Mouse (Mus musculus): ENCODE measurements around the gene Fut1. TPM values are rescaled to one million over a fixed set of nuclear protein-coding genes. Genes with fewer than 3 reads are reported as not detected.

The Fut1 gene
- polyA plus RNA-seq (2015; fragmentation: Nextera tagmentation; extraction: Ambion mirVana), result not detected in 2 replicates

GRCm38 (mm10) chr7:45617042-45617695 is at the start of gene Fut1:
Gene Fut1, plus strand, starts transcription at chr7:45617289.
- no peak within 1 kb of the TSS for H3K4me3 ChIP-seq (replicated peaks)
- WGBS (ENCODE audit: insufficient replicate concordance), result 8% methylated on average over 31 of the region's 31 CpGs
- ATAC-seq (ENCODE audit: insufficient read depth), result no peak

GRCm38 (mm10) chr7:45567780-45568516 is 49.1 kb upstream of the Fut1 start:
- peak overlapping the region; percentile 81 for H3K27ac ChIP-seq (replicated peaks)
- peak overlapping the region; percentile 57 for H3K4me3 ChIP-seq (replicated peaks)
- 1% methylated on average over 24 of the region's 24 CpGs for WGBS (ENCODE audit: insufficient replicate concordance)
- peak; percentile 95 for ATAC-seq (ENCODE audit: insufficient read depth)
- H3K4me2 ChIP-seq, result peak overlapping the region; percentile 83
- peaks cover 70% of the 10 kb centered on the region for H3K4me1 ChIP-seq (replicated peaks)
- H3K27me3 ChIP-seq, result no peaks in the 10 kb centered on the region
- H3K9me3 ChIP-seq (replicated peaks), result no peaks in the 10 kb centered on the region
- H3K36me3 ChIP-seq (replicated peaks), result no peaks in the 10 kb centered on the region; the same call in 1 of the 2 replicates
- H3K9ac ChIP-seq, result peak overlapping the region; percentile 48

More at GRCm38 (mm10) chr7:45617042-45617695, at the start of gene Fut1:
- Histone ChIP-seq H3K27ac (replicated peaks) (no peak within 1 kb of the TSS), H3K9me3 (replicated peaks) (no peaks in the 10 kb centered on the region), H3K4me2 (no peak within 1 kb of the TSS), H3K27me3 (peaks cover 57% of the 10 kb centered on the region), H3K9ac (no peak within 1 kb of the TSS), H3K4me1 (replicated peaks) (no peaks in the 10 kb centered on the region; the same call in 1 of the 2 replicates), H3K36me3 (replicated peaks) (no peaks in the 10 kb centered on the region)

- peak overlapping the region; percentile 44; the same call in 1 of the 2 replicates for H3K9ac ChIP-seq
- ATAC-seq (ENCODE audit: insufficient read depth), result peak; percentile 52
- no peaks in the 10 kb centered on the region for H3K9me3 ChIP-seq (replicated peaks)
- H3K4me1 ChIP-seq (replicated peaks), result peaks cover 72% of the 10 kb centered on the region
- peak overlapping the region; percentile 81 for H3K27ac ChIP-seq (replicated peaks)
- H3K36me3 ChIP-seq (replicated peaks), result peaks cover 3% of the 10 kb centered on the region
- peak overlapping the region; percentile 57 for H3K4me3 ChIP-seq (replicated peaks)
- 20% methylated on average over 10 of the region's 10 CpGs for WGBS (ENCODE audit: insufficient replicate concordance)
- no peaks in the 10 kb centered on the region for H3K27me3 ChIP-seq
- H3K4me2 ChIP-seq, result peak overlapping the region; percentile 83
These were observed 48.3 kb upstream of the Fut1 start for GRCm38 (mm10) chr7:45568601-45569473.

- peak within 1 kb of the TSS; percentile 81 for H3K27ac ChIP-seq (replicated peaks)
- H3K9ac ChIP-seq, result peak within 1 kb of the TSS; percentile 74
- no peaks in the 10 kb centered on the region for H3K27me3 ChIP-seq
- 4% methylated on average over 42 of the region's 42 CpGs for WGBS (ENCODE audit: insufficient replicate concordance)
- H3K36me3 ChIP-seq (replicated peaks), result peaks cover 7% of the 10 kb centered on the region
- ATAC-seq (ENCODE audit: insufficient read depth), result peak; percentile 30
- peak within 1 kb of the TSS; percentile 96 for H3K4me2 ChIP-seq
- no peaks in the 10 kb centered on the region for H3K9me3 ChIP-seq (replicated peaks)
- peak within 1 kb of the TSS; percentile 77 for H3K4me3 ChIP-seq (replicated peaks)
- H3K4me1 ChIP-seq (replicated peaks), result peaks cover 65% of the 10 kb centered on the region
These were observed 46.9 kb upstream of the Fut1 start, which contains the start of gene Bcat2 for GRCm38 (mm10) chr7:45570103-45570741. Gene Bcat2, plus strand, starts transcription at chr7:45570153.

GRCm38 (mm10) chr7:45571966-45572365 is 45.1 kb upstream of the Fut1 start:
- Histone ChIP-seq H3K36me3 (replicated peaks) (peaks cover 23% of the 10 kb centered on the region), H3K27ac (replicated peaks) (no peak overlapping the region; the same call in 1 of the 2 replicates), H3K4me3 (replicated peaks) (no peak overlapping the region), H3K9ac (no peak overlapping the region), H3K27me3 (no peaks in the 10 kb centered on the region), H3K9me3 (replicated peaks) (no peaks in the 10 kb centered on the region), H3K4me1 (replicated peaks) (peaks cover 62% of the 10 kb centered on the region), H3K4me2 (peak overlapping the region; percentile 96)
- 4% methylated on average over 1 of the region's 1 CpGs for WGBS (ENCODE audit: insufficient replicate concordance)
- ATAC-seq (ENCODE audit: insufficient read depth), result no peak

GRCm38 (mm10) chr7:45573954-45574353 is 43.1 kb upstream of the Fut1 start:
- Histone ChIP-seq H3K9ac (0 out of 2 replicates have a peak overlapping the region, but pooled peaks have one; percentile 31), H3K4me2 (peak overlapping the region; percentile 45), H3K4me3 (replicated peaks) (peak overlapping the region; percentile 41), H3K36me3 (replicated peaks) (peaks cover 40% of the 10 kb centered on the region), H3K27ac (replicated peaks) (peak overlapping the region; percentile 48; the same call in 1 of the 2 replicates), H3K9me3 (replicated peaks) (no peaks in the 10 kb centered on the region), H3K27me3 (no peaks in the 10 kb centered on the region), H3K4me1 (replicated peaks) (peaks cover 43% of the 10 kb centered on the region)
- ATAC-seq (ENCODE audit: insufficient read depth), result no peak
- WGBS (ENCODE audit: insufficient replicate concordance), result 53% methylated on average over 8 of the region's 8 CpGs

- peak overlapping the region; percentile 48 for H3K27ac ChIP-seq (replicated peaks)
- no peaks in the 10 kb centered on the region for H3K27me3 ChIP-seq
- peaks cover 40% of the 10 kb centered on the region for H3K36me3 ChIP-seq (replicated peaks)
- peak overlapping the region; percentile 41 for H3K4me3 ChIP-seq (replicated peaks)
- WGBS (ENCODE audit: insufficient replicate concordance), result 69% methylated on average over 15 of the region's 15 CpGs
- peak overlapping the region; percentile 31 for H3K9ac ChIP-seq
- peak overlapping the region; percentile 45 for H3K4me2 ChIP-seq
- H3K9me3 ChIP-seq (replicated peaks), result no peaks in the 10 kb centered on the region
- H3K4me1 ChIP-seq (replicated peaks), result peaks cover 35% of the 10 kb centered on the region
- ATAC-seq (ENCODE audit: insufficient read depth), result peak; percentile 59
These were observed 42.4 kb upstream of the Fut1 start for GRCm38 (mm10) chr7:45574472-45575379.

DNA sequence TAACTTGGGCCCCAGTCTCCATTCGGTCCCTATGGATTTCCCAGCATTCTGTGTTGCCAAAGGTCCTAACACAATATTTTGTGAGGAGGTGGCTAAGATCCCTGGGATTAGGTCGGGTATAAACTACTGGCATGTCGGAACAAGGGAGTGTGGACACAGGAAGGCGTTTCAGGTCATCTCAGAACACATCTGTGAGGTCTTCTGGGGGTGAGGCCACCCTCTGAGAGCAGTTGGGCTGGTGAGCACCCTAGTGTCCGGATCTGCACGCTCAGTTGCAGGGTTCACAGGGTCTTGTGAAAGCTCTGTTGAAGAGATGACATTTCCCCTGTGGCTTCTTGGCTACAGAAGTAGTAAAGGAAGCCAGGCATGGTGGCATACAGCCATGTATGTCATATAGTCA is 31.2 kb upstream of the Fut1 start:
- no peak overlapping the region for H3K27ac ChIP-seq (replicated peaks)
- H3K9me3 ChIP-seq (replicated peaks), result no peaks in the 10 kb centered on the region
- no peaks in the 10 kb centered on the region for H3K27me3 ChIP-seq
- ATAC-seq (ENCODE audit: insufficient read depth), result no peak
- peaks cover 44% of the 10 kb centered on the region for H3K36me3 ChIP-seq (replicated peaks)
- H3K9ac ChIP-seq, result no peak overlapping the region
- no peak overlapping the region for H3K4me3 ChIP-seq (replicated peaks)
- no peak overlapping the region for H3K4me2 ChIP-seq
- peaks cover 16% of the 10 kb centered on the region for H3K4me1 ChIP-seq (replicated peaks)
- WGBS (ENCODE audit: insufficient replicate concordance), result 73% methylated on average over 6 of the region's 6 CpGs

DNA sequence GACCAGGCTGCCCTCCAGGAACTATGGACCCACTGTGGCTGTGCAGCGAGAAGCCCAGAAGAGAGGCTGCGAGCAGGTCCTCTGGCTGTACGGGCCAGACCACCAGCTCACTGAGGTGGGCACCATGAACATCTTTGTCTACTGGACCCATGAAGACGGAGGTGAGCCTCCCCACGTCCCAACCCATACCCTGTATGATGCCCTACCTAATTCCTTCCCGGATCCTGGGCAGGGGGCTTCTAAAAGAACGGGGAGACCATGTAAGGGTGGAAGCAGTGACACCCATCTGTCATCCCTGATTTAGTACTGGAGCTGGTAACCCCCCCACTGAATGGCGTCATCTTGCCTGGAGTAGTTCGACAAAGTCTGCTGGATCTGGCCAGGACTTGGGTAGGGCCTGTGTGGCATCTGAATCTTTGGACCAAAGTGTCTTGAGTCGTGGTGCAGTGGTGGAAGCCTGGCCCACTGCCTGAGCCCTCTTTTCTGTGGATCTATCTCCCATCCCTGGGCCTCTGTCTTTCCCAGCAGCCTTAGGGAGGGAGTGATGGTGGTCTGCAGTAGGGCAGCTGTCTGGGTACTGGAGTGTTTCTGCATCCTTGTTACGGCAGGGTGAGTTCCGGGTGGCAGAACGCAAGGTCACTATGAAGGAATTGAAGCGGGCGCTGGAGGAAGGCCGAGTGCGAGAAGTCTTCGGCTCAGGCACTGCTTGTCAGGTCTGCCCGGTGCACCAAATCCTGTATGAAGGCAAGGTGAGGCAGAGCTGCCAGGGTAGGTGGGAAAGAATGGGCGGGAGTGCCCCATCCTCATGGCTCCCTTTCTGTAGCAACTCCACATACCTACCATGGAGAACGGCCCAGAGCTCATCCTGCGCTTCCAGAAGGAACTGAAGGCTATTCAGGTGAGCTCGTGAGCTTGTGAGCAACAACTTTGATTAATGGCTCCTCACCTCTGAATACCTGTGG is 29.2 kb upstream of the Fut1 start:
- no peak overlapping the region for H3K27ac ChIP-seq (replicated peaks)
- no peak overlapping the region for H3K4me3 ChIP-seq (replicated peaks)
- no peak overlapping the region for H3K9ac ChIP-seq
- no peak for ATAC-seq (ENCODE audit: insufficient read depth)
- H3K27me3 ChIP-seq, result no peaks in the 10 kb centered on the region
- WGBS (ENCODE audit: insufficient replicate concordance), result 82% methylated on average over 23 of the region's 23 CpGs
- H3K36me3 ChIP-seq (replicated peaks), result peaks cover 35% of the 10 kb centered on the region
- no peaks in the 10 kb centered on the region for H3K9me3 ChIP-seq (replicated peaks)
- H3K4me1 ChIP-seq (replicated peaks), result peaks cover 19% of the 10 kb centered on the region
- H3K4me2 ChIP-seq, result no peak overlapping the region
